In the genomic region with DNA sequence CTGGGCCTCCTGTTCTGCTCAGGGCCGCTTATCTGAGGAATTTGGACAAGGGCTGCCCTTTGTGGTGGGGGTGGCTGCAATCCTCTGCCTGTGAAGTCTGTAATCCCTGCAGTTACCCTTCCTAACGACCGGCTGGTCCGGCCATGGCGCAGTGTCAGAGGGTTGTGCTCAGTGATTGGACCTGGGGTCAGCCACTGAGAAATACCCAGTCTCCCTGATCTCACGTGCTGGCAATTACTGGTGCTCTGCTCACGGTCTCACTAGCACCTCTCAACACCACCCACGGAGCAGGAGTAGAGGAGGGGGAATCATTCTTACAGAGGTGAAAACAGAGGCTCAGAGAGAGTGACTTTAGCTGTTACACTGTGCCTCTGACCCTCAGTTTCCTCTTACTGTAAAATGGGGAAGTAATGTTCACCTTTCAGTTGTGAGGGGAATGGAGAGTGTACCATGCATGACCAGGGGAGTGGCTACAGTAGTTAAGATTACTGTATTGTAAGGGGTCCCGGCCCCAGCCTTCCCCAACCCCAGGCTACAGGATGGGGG, we compare ENCODE assay signal across 8 mouse cellular contexts. TPM values are rescaled to one million over a fixed set of nuclear protein-coding genes. Genes with fewer than 3 reads are reported as not detected.
DNase-seq lines count a peak whose midpoint lies in the region; ATAC-seq and TF ChIP-seq lines count a peak whose summit lies in the region.

No protein-coding gene starts in this region.

- no peaks in the 10 kb centered on the region for H3K27me3 ChIP-seq in hindbrain, embryonic 12.5 days
- no peaks in the 10 kb centered on the region for H3K27me3 ChIP-seq in liver, adult 2 months (ENCODE audit: control insufficient read depth, insufficient read depth, low read length)
- H3K27me3 ChIP-seq in neural tube, embryonic 14.5 days (ENCODE audit: control insufficient read depth, insufficient read depth, low read length) = no peaks in the 10 kb centered on the region

- peak overlapping the region; percentile 97 for H3K9ac ChIP-seq in hindbrain, embryonic 12.5 days
- peak overlapping the region; percentile 96 for H3K9ac ChIP-seq in liver, adult 2 months (ENCODE audit: low read depth, low read length)
- H3K9ac ChIP-seq in neural tube, embryonic 14.5 days (replicated peaks; ENCODE audit: low read depth, low read length) = peak overlapping the region; percentile 94

- no peak for TF ChIP-seq CTCF in cortical plate, adult 2 months (IDR thresholded peaks at IDR 0.05; ENCODE audit: extremely low read depth, insufficient read depth, low read length)
- 0 out of 2 replicates have a peak, but pooled peaks have one; percentile 1 for TF ChIP-seq CTCF in liver, adult 2 months (IDR thresholded peaks at IDR 0.05; ENCODE audit: low read depth, low read length)

- H3K27ac ChIP-seq in cortical plate, adult 2 months (ENCODE audit: insufficient read depth, low read length) = no peak overlapping the region
- no peak overlapping the region for H3K27ac ChIP-seq in hindbrain, embryonic 12.5 days
- peak overlapping the region; percentile 94 for H3K27ac ChIP-seq in liver, adult 2 months (replicated peaks; ENCODE audit: insufficient read depth, low read depth, low read length)
- H3K27ac ChIP-seq in neural tube, embryonic 14.5 days (ENCODE audit: low read depth, low read length) = no peak overlapping the region

- no peaks in the 10 kb centered on the region for H3K9me3 ChIP-seq in hindbrain, embryonic 12.5 days (replicated peaks)
- H3K9me3 ChIP-seq in neural tube, embryonic 14.5 days (ENCODE audit: control insufficient read depth, low read length) = no peaks in the 10 kb centered on the region

- WGBS in hindbrain, embryonic 12.5 days = 14% methylated on average over 9 of the region's 9 CpGs
- 9% methylated on average over 9 of the region's 9 CpGs for WGBS in liver, adult 2 months
- WGBS in neural tube, embryonic 14.5 days = 11% methylated on average over 9 of the region's 9 CpGs

- ATAC-seq in hindbrain, embryonic 12.5 days (ENCODE audit: low FRiP score) = no peak
- no peak for ATAC-seq in neural tube, embryonic 14.5 days (ENCODE audit: low read depth)

- peak overlapping the region; percentile 64 for H3K4me2 ChIP-seq in hindbrain, embryonic 12.5 days (replicated peaks)
- peak overlapping the region; percentile 82 for H3K4me2 ChIP-seq in neural tube, embryonic 14.5 days (ENCODE audit: low read depth, low read length)

- H3K79me2 ChIP-seq in liver, adult 2 months (ENCODE audit: control insufficient read depth, insufficient read depth, low read length) = peaks cover 43% of the 10 kb centered on the region

- peaks cover 4% of the 10 kb centered on the region; the same call in 1 of the 2 replicates for H3K4me1 ChIP-seq in cortical plate, adult 2 months (ENCODE audit: control insufficient read depth, insufficient read depth, low read length)
- H3K4me1 ChIP-seq in hindbrain, embryonic 12.5 days = peaks cover 68% of the 10 kb centered on the region
- peaks cover 20% of the 10 kb centered on the region for H3K4me1 ChIP-seq in liver, adult 2 months (ENCODE audit: control insufficient read depth, insufficient read depth, low read length)
- peaks cover 40% of the 10 kb centered on the region for H3K4me1 ChIP-seq in neural tube, embryonic 14.5 days (ENCODE audit: control insufficient read depth, insufficient read depth, low read length)

- peak; percentile 56 for DNase-seq in cerebellum, adult 9-10 months
- DNase-seq in cerebellum, postnatal 4 days (ENCODE audit: low spot score in 2 of 2) = no peak
- DNase-seq in liver, adult 2 months (ENCODE audit: extremely low read depth, low read depth, low spot score) = peak; percentile 84
- DNase-seq in frontal cortex, postnatal 14 days (ENCODE audit: low spot score in 2 of 2) = no peak
- no peak for DNase-seq in urinary bladder, adult 18-20 months (ENCODE audit: low spot score in 2 of 2)

- H3K36me3 ChIP-seq in hindbrain, embryonic 12.5 days = no peaks in the 10 kb centered on the region
- no peaks in the 10 kb centered on the region for H3K36me3 ChIP-seq in liver, adult 2 months (ENCODE audit: control insufficient read depth, insufficient read depth, low read length)
- no peaks in the 10 kb centered on the region for H3K36me3 ChIP-seq in neural tube, embryonic 14.5 days (ENCODE audit: control insufficient read depth, insufficient read depth, low read length)

- no peak for TF ChIP-seq POLR2A in cortical plate, adult 2 months (IDR thresholded peaks at IDR 0.05; ENCODE audit: extremely low read depth, insufficient read depth, low read length)
- no peak for TF ChIP-seq POLR2A in liver, adult 2 months (IDR thresholded peaks at IDR 0.05; ENCODE audit: extremely low read depth, insufficient read depth, low read length)

- H3K4me3 ChIP-seq in cortical plate, adult 2 months (ENCODE audit: insufficient read depth, low read length) = peak overlapping the region; percentile 67
- H3K4me3 ChIP-seq in hindbrain, embryonic 12.5 days = peak overlapping the region; percentile 91
- H3K4me3 ChIP-seq in liver, adult 2 months (ENCODE audit: insufficient read depth, low read depth, low read length) = peak overlapping the region; percentile 87
- peak overlapping the region; percentile 86 for H3K4me3 ChIP-seq in neural tube, embryonic 14.5 days (ENCODE audit: low read depth, low read length)

RNA-seq across cellular contexts. Expression of gene Fam102a, which starts 2.3 kb away (rescaled TPM):
- polyA plus RNA-seq in cortical plate, adult 2 months (2012; rRNA removed) = 39.2 and 46.7 TPM in 2 replicates
- polyA plus RNA-seq in hindbrain, embryonic 12.5 days (2016; fragmentation: Nextera tagmentation; extraction: Ambion mirVana) = 12.6 and 15.5 TPM in 2 replicates
- 7.0 and 7.2 TPM in 2 replicates for total RNA-seq in liver, adult 2 months (2014; rRNA removed)
- polyA plus RNA-seq in liver, adult 2 months (2012; rRNA removed) = 10.5 and 11.0 TPM in 2 replicates
- 6.7 and 7.3 TPM in 2 replicates for polyA plus RNA-seq in neural tube, embryonic 14.5 days (2014; fragmentation: Nextera tagmentation; extraction: Ambion mirVana)

RNA-seq across cellular contexts. Expression of gene Dpm2, which starts 33.2 kb away (rescaled TPM):
- polyA plus RNA-seq in cortical plate, adult 2 months (2012; rRNA removed) = 153 and 155 TPM in 2 replicates
- polyA plus RNA-seq in hindbrain, embryonic 12.5 days (2016; fragmentation: Nextera tagmentation; extraction: Ambion mirVana) = 110 and 117 TPM in 2 replicates
- total RNA-seq in liver, adult 2 months (2014; rRNA removed) = 6.5 and 8.4 TPM in 2 replicates
- 73.7 and 104 TPM in 2 replicates for polyA plus RNA-seq in liver, adult 2 months (2012; rRNA removed)
- polyA plus RNA-seq in neural tube, embryonic 14.5 days (2014; fragmentation: Nextera tagmentation; extraction: Ambion mirVana) = 143 and 157 TPM in 2 replicates

RNA-seq across cellular contexts. Expression of gene Pip5kl1, which starts 37.2 kb away (rescaled TPM):
- polyA plus RNA-seq in cortical plate, adult 2 months (2012; rRNA removed) = 31.3 and 37.6 TPM in 2 replicates
- polyA plus RNA-seq in hindbrain, embryonic 12.5 days (2016; fragmentation: Nextera tagmentation; extraction: Ambion mirVana) = 4.2 and 5.0 TPM in 2 replicates
- not detected in 2 replicates for total RNA-seq in liver, adult 2 months (2014; rRNA removed)
- not detected in 2 replicates for polyA plus RNA-seq in liver, adult 2 months (2012; rRNA removed)
- polyA plus RNA-seq in neural tube, embryonic 14.5 days (2014; fragmentation: Nextera tagmentation; extraction: Ambion mirVana) = 12.4 and 17.1 TPM in 2 replicates

RNA-seq across cellular contexts. Expression of gene 9430097D07Rik, which starts 38.1 kb away (rescaled TPM):
- 1.0 TPM in 2 replicates for polyA plus RNA-seq in cortical plate, adult 2 months (2012; rRNA removed)
- polyA plus RNA-seq in hindbrain, embryonic 12.5 days (2016; fragmentation: Nextera tagmentation; extraction: Ambion mirVana) = 0.31 and 0.56 TPM in 2 replicates
- not detected in 2 replicates for total RNA-seq in liver, adult 2 months (2014; rRNA removed)
- polyA plus RNA-seq in liver, adult 2 months (2012; rRNA removed) = not detected in 2 replicates
- polyA plus RNA-seq in neural tube, embryonic 14.5 days (2014; fragmentation: Nextera tagmentation; extraction: Ambion mirVana) = 0.98 and 1.2 TPM in 2 replicates

RNA-seq across cellular contexts. Expression of gene St6galnac4, which starts 49.5 kb away (rescaled TPM):
- polyA plus RNA-seq in cortical plate, adult 2 months (2012; rRNA removed) = 34.8 and 36.6 TPM in 2 replicates
- polyA plus RNA-seq in hindbrain, embryonic 12.5 days (2016; fragmentation: Nextera tagmentation; extraction: Ambion mirVana) = 21.5 and 22.9 TPM in 2 replicates
- 0.74 and 1.2 TPM in 2 replicates for total RNA-seq in liver, adult 2 months (2014; rRNA removed)
- polyA plus RNA-seq in liver, adult 2 months (2012; rRNA removed) = 2.2 and 2.5 TPM in 2 replicates
- polyA plus RNA-seq in neural tube, embryonic 14.5 days (2014; fragmentation: Nextera tagmentation; extraction: Ambion mirVana) = 30.4 and 35.1 TPM in 2 replicates

Comparison
In these comparisons a context has a peak if more than half of its experiments do, and no peak if none do; other contexts are left out.
1. DNase-seq: peak in cerebellum, adult 9-10 months (single experiment) and liver, adult 2 months (single experiment); none in cerebellum, postnatal 4 days (0 of 2), frontal cortex, postnatal 14 days (0 of 2) and urinary bladder, adult 18-20 months (0 of 2).
2. Peak in every context shown above with its lines, with median percentiles within 50 percentile points of each other: H3K4me3 ChIP-seq and H3K9ac ChIP-seq.